11 mouse cellular contexts compared by ENCODE assay signal in genomic region chr10:66357736-66358135, GRCm38 (mm10).
A peak's percentile ranks its signal among the peaks of the same experiment; 100 is the strongest.
DNase-seq lines count a peak whose midpoint lies in the region; ATAC-seq lines count a peak whose summit lies in the region.
"Had no signal": no experiment of that assay in that cellular context is flagged by ENCODE, and none has a peak within 500 bp of the region (broad histone marks: within the 10 kb centered on the region; RNA-seq: fewer than 3 reads in every experiment).

No protein-coding gene starts in this region.

- no peak overlapping the region for H3K9ac ChIP-seq in midbrain, embryonic 11.5 days (ENCODE audit: low read length)
- no peak overlapping the region for H3K9ac ChIP-seq in heart, embryonic 11.5 days (ENCODE audit: low read depth, low read length)
- H3K9ac ChIP-seq: limb, embryonic 13.5 days had no signal

- peak; percentile 17 for DNase-seq in adrenal gland, postnatal 25 days
- no peak for DNase-seq in adrenal gland, postnatal 36 days
- peak; percentile 13 for DNase-seq in midbrain, embryonic 10.5 days (ENCODE audit: low spot score)
- DNase-seq in midbrain, embryonic 11.5 days (ENCODE audit: low spot score, missing footprints) = no peak
- DNase-seq in forebrain, embryonic 10.5 days (ENCODE audit: extremely low spot score, low spot score) = peak; percentile 26
- DNase-seq in ovary, postnatal 14 days (ENCODE audit: low spot score) = peak; percentile 0
- DNase-seq: lung, postnatal 14 days had no signal

- H3K36me3 ChIP-seq in midbrain, embryonic 10.5 days = no peaks in the 10 kb centered on the region
- no peaks in the 10 kb centered on the region for H3K36me3 ChIP-seq in midbrain, embryonic 11.5 days (ENCODE audit: control insufficient read depth, insufficient read depth, low read length)
- H3K36me3 ChIP-seq in forebrain, embryonic 10.5 days (replicated peaks) = no peaks in the 10 kb centered on the region
- H3K36me3 ChIP-seq in heart, embryonic 11.5 days (ENCODE audit: control insufficient read depth, insufficient read depth, low read length) = no peaks in the 10 kb centered on the region
- H3K36me3 ChIP-seq: heart, embryonic 10.5 days; limb, embryonic 13.5 days had no signal

- no peak for ATAC-seq in midbrain, embryonic 11.5 days (ENCODE audit: low FRiP score)
- no peak for ATAC-seq in erythroblast, adult 5-6 weeks (replicated peaks; ENCODE audit: low FRiP score, poor library complexity, severe bottlenecking)
- no peak for ATAC-seq in heart, embryonic 11.5 days (replicated peaks; ENCODE audit: insufficient number of reproducible peaks, low FRiP score, low TSS enrichment)

- H3K4me1 ChIP-seq in midbrain, embryonic 10.5 days = no peaks in the 10 kb centered on the region
- H3K4me1 ChIP-seq in midbrain, embryonic 11.5 days (ENCODE audit: control insufficient read depth, insufficient read depth, low read length) = no peaks in the 10 kb centered on the region
- H3K4me1 ChIP-seq in forebrain, embryonic 10.5 days = peaks cover 5% of the 10 kb centered on the region
- H3K4me1 ChIP-seq in heart, embryonic 11.5 days (ENCODE audit: control insufficient read depth, insufficient read depth, low read length) = no peaks in the 10 kb centered on the region
- H3K4me1 ChIP-seq: heart, embryonic 10.5 days; limb, embryonic 13.5 days had no signal

- WGBS in midbrain, embryonic 10.5 days = 84% methylated on average over 9 of the region's 9 CpGs
- 79% methylated on average over 9 of the region's 9 CpGs for WGBS in midbrain, embryonic 11.5 days
- WGBS in forebrain, embryonic 10.5 days = 73% methylated on average over 9 of the region's 9 CpGs
- WGBS in heart, embryonic 11.5 days (ENCODE audit: insufficient replicate concordance) = 80% methylated on average over 9 of the region's 9 CpGs

- no peaks in the 10 kb centered on the region for H3K27me3 ChIP-seq in midbrain, embryonic 10.5 days (ENCODE audit: low read depth, poor library complexity, severe bottlenecking)
- H3K27me3 ChIP-seq in midbrain, embryonic 11.5 days (ENCODE audit: control insufficient read depth, insufficient read depth, low read length) = no peaks in the 10 kb centered on the region
- H3K27me3 ChIP-seq in forebrain, embryonic 10.5 days (ENCODE audit: poor library complexity, severe bottlenecking) = no peaks in the 10 kb centered on the region
- H3K27me3 ChIP-seq in heart, embryonic 11.5 days (ENCODE audit: control insufficient read depth, insufficient read depth, low read length) = no peaks in the 10 kb centered on the region
- H3K27me3 ChIP-seq: limb, embryonic 13.5 days had no signal

- no peak overlapping the region for H3K4me2 ChIP-seq in midbrain, embryonic 11.5 days
- H3K4me2 ChIP-seq in heart, embryonic 11.5 days = no peak overlapping the region
- H3K4me2 ChIP-seq: limb, embryonic 13.5 days had no signal

- no peak overlapping the region for H3K4me3 ChIP-seq in midbrain, embryonic 10.5 days
- no peak overlapping the region for H3K4me3 ChIP-seq in midbrain, embryonic 11.5 days (ENCODE audit: low read depth, low read length)
- H3K4me3 ChIP-seq in forebrain, embryonic 10.5 days = no peak overlapping the region
- no peak overlapping the region for H3K4me3 ChIP-seq in heart, embryonic 11.5 days (ENCODE audit: low read depth, low read length)
- H3K4me3 ChIP-seq: heart, embryonic 10.5 days; limb, embryonic 13.5 days had no signal

- H3K9me3 ChIP-seq in midbrain, embryonic 10.5 days (replicated peaks) = no peaks in the 10 kb centered on the region
- H3K9me3 ChIP-seq in midbrain, embryonic 11.5 days (ENCODE audit: control insufficient read depth, low read length) = no peaks in the 10 kb centered on the region
- no peaks in the 10 kb centered on the region for H3K9me3 ChIP-seq in forebrain, embryonic 10.5 days
- H3K9me3 ChIP-seq in heart, embryonic 11.5 days (replicated peaks; ENCODE audit: control insufficient read depth, low read length) = no peaks in the 10 kb centered on the region
- H3K9me3 ChIP-seq: heart, embryonic 10.5 days; limb, embryonic 13.5 days had no signal

- no peak overlapping the region for H3K27ac ChIP-seq in midbrain, embryonic 10.5 days (replicated peaks)
- H3K27ac ChIP-seq in midbrain, embryonic 11.5 days (ENCODE audit: low read depth, low read length) = no peak overlapping the region
- H3K27ac ChIP-seq in forebrain, embryonic 10.5 days = no peak overlapping the region
- H3K27ac ChIP-seq in heart, embryonic 11.5 days (ENCODE audit: low read depth, low read length) = no peak overlapping the region
- H3K27ac ChIP-seq: heart, embryonic 10.5 days; limb, embryonic 13.5 days had no signal

Comparison
In these comparisons a context has a peak if more than half of its experiments do, and no peak if none do; other contexts are left out.
1. DNase-seq: peak in adrenal gland, postnatal 25 days (single experiment), midbrain, embryonic 10.5 days (single experiment), forebrain, embryonic 10.5 days (single experiment) and ovary, postnatal 14 days (single experiment); none in adrenal gland, postnatal 36 days (0 of 2) and midbrain, embryonic 11.5 days (single experiment).